Mouse (Mus musculus) urinary bladder, adult 18-20 months (tissue): ENCODE results near the gene Gm3252.
"Not testable (repeated sequence)": the region's sequence is repeated elsewhere in the genome, so short reads cannot be mapped to it uniquely, and the experiment has no call there.

Source experiments
- DNase-seq, 2 experiments: peaks; one replicate each; pipeline ENCODE4 v3.0.0; 2022; ENCODE audit warnings: low spot score in 2 of 2, mixed read lengths in 2 of 2

The Gm3252 gene

GRCm38 (mm10) chr14:4726038-4726880 is at the start of gene Gm3252:
Gene Gm3252 (plus strand): TSS chr14:4726775.
- DNase-seq = not testable (repeated sequence)

GRCm38 (mm10) chr14:4708938-4709337 is 17.6 kb upstream of the Gm3252 start, which contains the start of gene Gm7876:
Gene Gm7876 (plus strand): TSS chr14:4709238.
- not testable (repeated sequence) for DNase-seq

- DNase-seq = not testable (repeated sequence)
These were observed 49.5 kb downstream of the Gm3252 start, which contains the start of gene Gm9602 for GRCm38 (mm10) chr14:4776037-4776436. Gene Gm9602 (plus strand): TSS chr14:4776337.
